ENCODE assay signal across 16 mouse cellular contexts in genomic region chr7:143100759-143101158, GRCm38 (mm10). TPM values are rescaled to one million over a fixed set of nuclear protein-coding genes. Genes with fewer than 3 reads are reported as not detected.
DNase-seq lines count a peak whose midpoint lies in the region; TF ChIP-seq lines count a peak whose summit lies in the region.
"Had no signal": no experiment of that assay in that cellular context is flagged by ENCODE, and none has a peak within 500 bp of the region (broad histone marks: within the 10 kb centered on the region; RNA-seq: fewer than 3 reads in every experiment).

No protein-coding gene starts in this region.

- DNase-seq in gastrocnemius, adult 18-20 months (ENCODE audit: low spot score): peak; percentile 48
- no peak for DNase-seq in gastrocnemius, postnatal 36 days
- peak; percentile 19 to 21 for DNase-seq in left cerebral cortex, adult 18-20 months (ENCODE audit: low spot score in 2 of 2)
- DNase-seq in left cerebral cortex, postnatal 4 days: no peak
- DNase-seq in Muller cell, postnatal 12 days (ENCODE audit: inconsistent ontology term): peak; percentile 59
- no peak for DNase-seq in testis, postnatal 14 days (ENCODE audit: low spot score)
- DNase-seq: adrenal gland, adult 8-10 months; cerebellum, postnatal 25 days had no signal

- no peak overlapping the region for H3ac ChIP-seq in myocyte (ENCODE audit: control insufficient read depth, insufficient read length)

- no peaks in the 10 kb centered on the region for H3K36me3 ChIP-seq in myocyte (ENCODE audit: control insufficient read depth, insufficient read depth)
- H3K36me3 ChIP-seq: embryonic facial prominence, embryonic 13.5 days; forebrain, embryonic 10.5 days; kidney, embryonic 15.5 days; limb, embryonic 12.5 days; liver, embryonic 15.5 days; midbrain, embryonic 12.5 days had no signal

- intact Hi-C loops in gastrocnemius, postnatal 36 days (cut with DNase I): no loop called here
- intact Hi-C loops in left cerebral cortex, postnatal 4 days (cut with DNase I): no loop called here

- TF ChIP-seq POLR2A in myocyte (IDR thresholded peaks at IDR 0.05; ENCODE audit: insufficient read length, low read depth): no peak

- H3K4me3 ChIP-seq in myocyte: no peak overlapping the region
- H3K4me3 ChIP-seq: embryonic facial prominence, embryonic 13.5 days; forebrain, embryonic 10.5 days; kidney, embryonic 15.5 days; limb, embryonic 12.5 days; liver, embryonic 15.5 days; midbrain, embryonic 12.5 days had no signal

- peak overlapping the region; percentile 0 for H3K4me2 ChIP-seq in myocyte (ENCODE audit: low read depth)
- H3K4me2 ChIP-seq: embryonic facial prominence, embryonic 13.5 days; kidney, embryonic 15.5 days; limb, embryonic 12.5 days; liver, embryonic 15.5 days; midbrain, embryonic 12.5 days had no signal

- H3K79me2 ChIP-seq in myocyte (ENCODE audit: control insufficient read depth, insufficient read depth): no peaks in the 10 kb centered on the region

- peaks cover 18% of the 10 kb centered on the region for H3K27me3 ChIP-seq in myocyte (ENCODE audit: control insufficient read depth, insufficient read depth, insufficient read length)

TF ChIP-seq in myocyte, 11 proteins besides CTCF, POLR2A, EP300 and RAD21:
- TF ChIP-seq E2F4 (IDR thresholded peaks at IDR 0.05; ENCODE audit: insufficient read depth): no peak
- TF ChIP-seq MAX (IDR thresholded peaks at IDR 0.05; ENCODE audit: low read depth): no peak
- no peak for TF ChIP-seq POLR2AphosphoS2 (IDR thresholded peaks at IDR 0.05; ENCODE audit: insufficient read length, low read depth)
- no peak for TF ChIP-seq USF1 (IDR thresholded peaks at IDR 0.05; ENCODE audit: low read depth)
- TF ChIP-seq TCF3 (IDR thresholded peaks at IDR 0.05; ENCODE audit: insufficient read length, low read depth): no peak
- no peak for TF ChIP-seq CEBPB (IDR thresholded peaks at IDR 0.05; ENCODE audit: insufficient read depth, poor library complexity, severe bottlenecking)
- TF ChIP-seq SRF (IDR thresholded peaks at IDR 0.05; ENCODE audit: control insufficient read depth, insufficient read length, low read depth): no peak
- TF ChIP-seq MYOD1 (IDR thresholded peaks at IDR 0.05; ENCODE audit: control insufficient read depth in 1 of 3, insufficient read length in 2 of 3, low read depth in 2 of 3): no peak
- no peak for TF ChIP-seq TCF12 (IDR thresholded peaks at IDR 0.05; ENCODE audit: insufficient read depth, poor library complexity, severe bottlenecking)

RNA-seq across cellular contexts. Expression of gene Kcnq1, which starts 5.4 kb away (rescaled TPM):
- under 1 TPM; 0.50 to 0.57 TPM for total RNA-seq in gastrocnemius, adult 18-20 months (2021)
- total RNA-seq in gastrocnemius, postnatal 36 days (2021): under 1 TPM; 0.31 to 0.69 TPM
- total RNA-seq in left cerebral cortex, adult 18-20 months (2021): under 1 TPM; 0.30 to 0.54 TPM
- 1 to 10 TPM; 1.1 to 1.5 TPM for total RNA-seq in left cerebral cortex, postnatal 4 days (2021)
- polyA plus RNA-seq in myocyte (2012; fragmentation: generic; extraction: Trizol): 0.12 TPM
- total RNA-seq: granulocyte monocyte progenitor cell, adult 5-6 weeks had no signal

RNA-seq across cellular contexts. Expression of gene Trpm5, which starts 6.3 kb away (rescaled TPM):
- total RNA-seq in gastrocnemius, adult 18-20 months (2021): not detected
- not detected for total RNA-seq in gastrocnemius, postnatal 36 days (2021)
- total RNA-seq in left cerebral cortex, adult 18-20 months (2021): not detected
- total RNA-seq in left cerebral cortex, postnatal 4 days (2021): under 1 TPM; 0.38 TPM
- polyA plus RNA-seq in myocyte (2012; fragmentation: generic; extraction: Trizol): 6.9 TPM
- total RNA-seq: granulocyte monocyte progenitor cell, adult 5-6 weeks had no signal

RNA-seq across cellular contexts. Expression of gene Tssc4, which starts 31.7 kb away (rescaled TPM):
- 1 to 10 TPM; 6.7 to 8.0 TPM for total RNA-seq in gastrocnemius, adult 18-20 months (2021)
- 1 to 10 TPM; 7.8 to 8.4 TPM for total RNA-seq in gastrocnemius, postnatal 36 days (2021)
- 10 to 100 TPM; 37.8 to 39.6 TPM for total RNA-seq in left cerebral cortex, adult 18-20 months (2021)
- 10 to 100 TPM; 41.6 to 44.8 TPM for total RNA-seq in left cerebral cortex, postnatal 4 days (2021)
- polyA plus RNA-seq in myocyte (2012; fragmentation: generic; extraction: Trizol): 78.6 TPM

RNA-seq across cellular contexts. Expression of gene Cd81, which starts 48.2 kb away (rescaled TPM):
- 100 to 1,000 TPM in 1 of 2 experiments, 10 to 100 TPM in 1; 97.2 to 115 TPM for total RNA-seq in gastrocnemius, adult 18-20 months (2021)
- total RNA-seq in gastrocnemius, postnatal 36 days (2021): 100 to 1,000 TPM; 106 to 118 TPM
- 100 to 1,000 TPM; 388 to 392 TPM for total RNA-seq in left cerebral cortex, adult 18-20 months (2021)
- 100 to 1,000 TPM; 249 to 263 TPM for total RNA-seq in left cerebral cortex, postnatal 4 days (2021)
- polyA plus RNA-seq in myocyte (2012; fragmentation: generic; extraction: Trizol): 744 TPM

Comparison
In these comparisons a context has a peak if more than half of its experiments do, and no peak if none do; other contexts are left out.
1. DNase-seq: peak in gastrocnemius, adult 18-20 months (single experiment), left cerebral cortex, adult 18-20 months (2 of 2) and Muller cell, postnatal 12 days (single experiment); none in gastrocnemius, postnatal 36 days (0 of 2), left cerebral cortex, postnatal 4 days (single experiment) and testis, postnatal 14 days (single experiment).
2. RNA of gene Tssc4, which starts 31.7 kb away (total RNA-seq): 41.6 to 44.8 TPM in left cerebral cortex, postnatal 4 days and 37.8 to 39.6 TPM in left cerebral cortex, adult 18-20 months; 7.8 to 8.4 TPM in gastrocnemius, postnatal 36 days and 6.7 to 8.0 TPM in gastrocnemius, adult 18-20 months; every median in the first group is over 4 times any median in the second.